Mouse (Mus musculus) heart, postnatal 14 days (tissue): ENCODE measurements around the gene Ube4a. TPM values are rescaled to one million over a fixed set of nuclear protein-coding genes. Genes with fewer than 3 reads are reported as not detected.
A peak's percentile ranks its signal among the peaks of the same experiment; 100 is the strongest.

ENCODE experiments used
- DNase-seq, 2 experiments: peaks; one replicate each; pipeline ENCODE4 v3.0.0; 2021 to 2022
- intact Hi-C: fragments of 180-260 bp; cut with DNase I; formaldehyde crosslinking; loops from one replicate; pipeline ENCODE4 v1.15.1; 2025
- long read RNA-seq, 2 experiments: library from polyadenylated mRNA; stranded (forward); transcript quantifications; one replicate each; pipeline ENCODE4 v2.0.0; 2021
- total RNA-seq, 2 experiments: library from RNA; stranded (reverse); gene quantifications; 2 replicates each; pipeline ENCODE4 v1.2.3; 2021

Gene Ube4a
- total RNA-seq: 10 to 100 TPM; 38.4 to 45.4 TPM
- long read RNA-seq, experiment 1, partial matches to known transcripts: 1 of 4 reads
- long read RNA-seq, experiment 1, other reads (novel, unspliced or antisense): 3 of 4 reads
- long read RNA-seq, experiment 2, partial matches to known transcripts: 2 of 4 reads
- long read RNA-seq, experiment 2, other reads (novel, unspliced or antisense): 2 of 4 reads

GRCm38 (mm10) chr9:44965126-44965832, at the start of gene Ube4a:
TSS of gene Ube4a (minus strand) at chr9:44965600.
- DNase-seq: peak; percentile 98 to 100
- intact Hi-C loops: loop anchor here (10.0 kb wide), 1 partner anchor 50 kb away; no protein-coding TSS in a partner anchor

DNA sequence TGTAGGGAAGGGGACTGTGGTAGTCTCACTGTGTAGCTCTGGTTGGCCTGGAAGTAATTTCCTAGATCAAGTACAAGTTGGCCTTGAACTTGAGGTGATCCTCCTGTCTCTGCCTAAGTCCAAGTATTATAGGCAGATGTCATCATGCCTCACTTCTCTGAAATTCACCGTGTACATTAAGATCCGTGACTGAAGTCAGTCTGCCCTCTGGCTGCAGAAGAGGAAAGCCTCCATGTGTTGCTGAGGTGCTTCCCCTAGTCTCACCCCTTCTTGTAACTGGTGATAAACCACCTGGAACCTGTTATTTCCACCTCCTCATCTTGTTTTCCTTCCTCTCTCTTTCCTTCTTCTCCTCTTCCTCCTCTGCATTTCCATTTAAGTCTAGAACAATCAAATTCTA, 49.5 kb upstream of the Ube4a start:
- intact Hi-C loops: no loop called here

DNA sequence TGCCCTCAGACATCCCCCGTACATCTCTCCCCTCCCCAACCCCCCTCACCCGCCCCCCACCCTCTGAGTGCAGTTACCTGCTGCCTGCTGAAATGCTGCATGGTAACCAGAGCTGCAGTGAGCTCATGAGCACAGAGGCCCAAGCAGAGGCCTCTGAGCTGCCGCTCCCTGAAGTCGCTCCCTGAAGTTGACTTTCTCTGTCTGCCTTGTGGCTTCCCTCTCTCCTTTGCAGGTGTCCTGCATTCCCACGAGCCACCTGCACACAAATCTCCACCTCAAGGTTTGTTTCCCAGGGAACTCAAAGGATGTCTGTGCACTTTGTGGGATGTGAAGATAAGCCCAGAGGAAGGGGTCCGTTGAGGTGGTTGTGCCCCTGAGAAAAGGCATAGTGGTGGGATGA, 45.9 kb upstream of the Ube4a start:
- intact Hi-C loops: no loop called here
- DNase-seq: no peak

More for the DNA sequence above, 49.5 kb upstream of the Ube4a start:
- no peak for DNase-seq

DNA sequence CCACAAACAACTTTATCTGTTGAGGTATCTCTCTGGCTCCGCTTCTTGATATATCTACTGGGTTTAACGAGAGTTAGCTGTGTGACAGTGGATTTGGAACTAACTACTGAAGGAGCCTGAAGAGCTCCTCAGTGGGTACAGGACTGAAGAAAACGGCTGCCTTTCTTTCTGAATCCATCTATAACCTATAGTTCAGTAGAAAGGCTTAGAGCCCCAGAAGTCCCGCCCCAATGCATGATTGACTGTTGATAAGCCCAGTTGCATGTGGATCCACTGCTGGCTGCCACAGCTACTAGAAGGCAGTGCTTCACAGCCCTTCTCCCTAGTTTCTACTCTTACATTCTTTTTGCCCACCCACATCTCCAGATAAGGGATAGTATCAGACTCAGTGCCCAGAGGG, 45.1 kb upstream of the Ube4a start:
- intact Hi-C loops: no loop called here
- no peak for DNase-seq

GRCm38 (mm10) chr9:45009180-45010078, 44.0 kb upstream of the Ube4a start, which contains the start of gene Cd3e:
TSS of gene Cd3e (minus strand) at chr9:45009627.
- intact Hi-C loops: no loop called here
- DNase-seq: no peak

GRCm38 (mm10) chr9:45008342-45008741, 42.9 kb upstream of the Ube4a start:
- no peak for DNase-seq
- intact Hi-C loops: no loop called here

GRCm38 (mm10) chr9:45007404-45007803, 42.0 kb upstream of the Ube4a start:
- DNase-seq: no peak
- intact Hi-C loops: no loop called here

GRCm38 (mm10) chr9:45000249-45000648, 34.8 kb upstream of the Ube4a start:
- intact Hi-C loops: no loop called here
- no peak for DNase-seq

DNA sequence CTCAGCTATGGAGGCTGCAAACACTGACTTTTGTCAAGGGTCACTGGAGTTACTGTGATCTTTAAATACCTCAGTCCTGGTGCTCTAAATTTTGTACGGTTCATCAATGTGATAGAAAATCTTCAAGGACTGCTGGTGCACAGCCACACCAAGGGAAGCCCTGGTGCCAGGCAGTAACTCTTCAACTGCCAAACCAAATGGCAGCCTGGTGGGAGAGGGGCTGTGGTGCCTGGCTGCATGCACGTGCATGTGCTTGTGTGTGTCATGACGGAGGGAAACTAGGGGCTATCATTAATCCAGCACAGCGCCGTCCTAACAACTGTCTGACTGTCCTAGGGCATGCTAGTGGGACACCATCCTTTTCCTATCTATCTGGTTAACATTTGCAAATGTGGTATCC, 34.4 kb upstream of the Ube4a start:
- intact Hi-C loops: no loop called here

GRCm38 (mm10) chr9:44999171-44999570, 33.8 kb upstream of the Ube4a start:
- no peak for DNase-seq
- intact Hi-C loops: no loop called here

More for the DNA sequence above, 34.4 kb upstream of the Ube4a start:
- no peak for DNase-seq

DNA sequence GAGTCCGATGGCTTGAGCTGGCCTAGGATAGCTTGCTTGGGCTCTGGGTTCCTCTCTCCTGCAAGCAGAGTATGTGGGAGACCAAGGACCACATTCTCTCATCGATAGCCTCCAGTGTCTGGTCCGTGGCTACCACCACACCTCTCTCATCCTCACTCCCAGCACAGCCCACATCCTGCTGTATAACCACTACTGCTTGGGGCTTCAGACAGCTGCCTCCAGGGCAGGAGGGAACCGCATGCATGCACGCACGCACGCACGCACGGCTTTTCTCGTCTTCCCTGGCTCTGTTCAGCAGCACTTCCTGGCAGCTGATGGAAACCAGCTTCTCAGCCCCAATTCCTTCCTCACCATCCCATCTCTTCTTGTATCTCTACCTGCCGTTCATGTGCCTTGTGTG, 32.7 kb upstream of the Ube4a start:
- intact Hi-C loops: no loop called here
- no peak for DNase-seq

- no peak for DNase-seq
- intact Hi-C loops: no loop called here
Observed at GRCm38 (mm10) chr9:44996590-44996989, 31.2 kb upstream of the Ube4a start.

GRCm38 (mm10) chr9:44994962-44995361, 29.6 kb upstream of the Ube4a start:
- no peak for DNase-seq
- intact Hi-C loops: no loop called here

GRCm38 (mm10) chr9:44993268-44993667, 27.9 kb upstream of the Ube4a start:
- intact Hi-C loops: no loop called here
- no peak for DNase-seq

GRCm38 (mm10) chr9:44992271-44992670, 26.9 kb upstream of the Ube4a start:
- intact Hi-C loops: no loop called here
- DNase-seq: no peak

- no peak for DNase-seq
- intact Hi-C loops: no loop called here
Observed at GRCm38 (mm10) chr9:44991821-44992220, 26.4 kb upstream of the Ube4a start.

DNA sequence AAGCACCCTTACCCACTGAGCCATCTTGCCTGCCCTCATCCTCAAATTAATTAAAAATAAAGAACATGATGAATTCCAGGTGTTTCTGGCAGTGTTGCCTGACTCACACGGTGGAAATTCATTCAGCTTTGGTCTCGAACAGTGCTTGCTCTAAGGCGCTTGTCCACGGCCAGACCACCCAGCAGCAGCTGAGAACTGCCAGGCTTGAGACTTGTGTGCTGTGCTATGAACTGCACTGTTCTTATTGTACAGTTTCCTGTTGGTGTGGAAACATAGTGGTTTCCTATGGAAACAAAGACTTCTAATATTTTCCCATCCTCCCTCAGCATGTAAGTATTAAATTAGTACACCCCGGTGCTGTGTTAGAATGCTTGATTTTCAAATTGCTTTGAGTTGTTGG, 21.6 kb upstream of the Ube4a start:
- DNase-seq: no peak
- intact Hi-C loops: no loop called here

DNA sequence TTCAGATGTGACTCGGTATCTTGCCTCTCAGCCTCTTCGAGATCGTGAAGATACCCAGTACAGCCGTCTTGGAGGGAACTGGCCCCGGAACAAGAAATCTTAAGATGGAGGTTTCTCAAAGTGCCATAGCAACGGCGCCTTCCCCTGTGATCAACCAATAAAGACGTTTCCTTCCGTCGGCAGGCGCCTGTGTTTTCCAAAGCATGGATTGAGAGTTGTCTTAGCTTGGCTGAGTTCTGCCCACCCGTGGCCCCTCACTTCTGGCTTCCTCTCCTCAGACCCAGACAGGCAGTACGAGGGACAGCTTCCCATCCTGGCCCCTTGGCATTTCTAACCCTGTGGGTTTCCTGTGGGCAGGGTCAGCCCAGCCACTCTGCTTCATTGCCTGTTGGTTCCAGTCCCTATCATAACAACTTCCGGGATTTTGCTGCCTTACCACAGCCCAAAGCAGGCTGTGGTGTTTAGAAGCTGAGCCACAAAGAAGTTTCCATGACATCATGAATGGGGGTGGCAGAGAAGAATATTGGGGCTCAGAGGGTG, 20.9 kb upstream of the Ube4a start:
- DNase-seq: peak; percentile 2 to 14
- intact Hi-C loops: no loop called here

GRCm38 (mm10) chr9:44985721-44986161, 20.3 kb upstream of the Ube4a start:
- intact Hi-C loops: no loop called here
- DNase-seq: no peak

DNA sequence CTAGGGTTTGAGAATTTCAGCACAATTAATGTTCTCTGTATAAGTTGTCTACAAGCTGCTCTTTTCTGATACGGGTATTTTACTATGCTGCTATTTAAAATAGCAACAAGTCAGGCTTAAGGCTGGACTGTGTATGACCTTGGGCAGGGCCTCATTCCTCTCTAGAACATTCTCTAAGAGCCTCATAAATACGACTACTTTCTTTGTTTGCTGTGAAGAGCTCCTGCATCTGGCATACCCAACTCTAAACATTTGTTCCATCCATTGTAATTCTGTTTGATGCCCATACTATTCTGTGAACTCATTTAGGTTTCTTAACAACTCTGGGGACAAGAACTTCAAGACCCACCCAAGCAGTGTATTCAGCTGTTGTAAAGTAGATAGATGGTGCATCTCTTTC, 17.6 kb upstream of the Ube4a start:
- DNase-seq: no peak

GRCm38 (mm10) chr9:44982531-44982930, 17.1 kb upstream of the Ube4a start:
- intact Hi-C loops: no loop called here
- DNase-seq: no peak

More for the DNA sequence above, 17.6 kb upstream of the Ube4a start:
- intact Hi-C loops: no loop called here
